Mouse (Mus musculus) intestine, embryonic 16.5 days (tissue): ENCODE data around the gene Dennd4c. TPM values are rescaled to one million over a fixed set of nuclear protein-coding genes. Genes with fewer than 3 reads are reported as not detected.

ENCODE experiments used
- ATAC-seq: fragments of 200-750 bp; cut with Nextera tagmentation; 2 replicates; pipeline ENCODE4 v1.8.0; 2017; ENCODE audit warnings: moderate TSS enrichment, moderate library complexity
- H3K27ac ChIP-seq: fragments of 300-500 bp; sonication (generic); 2 replicates; pipeline ENCODE4 v1.5.1; 2014; ENCODE audit warnings: mild to moderate bottlenecking, low read length
- H3K27me3 ChIP-seq: fragments of 300-500 bp; sonication (generic); replicated peaks from 2 replicates; pipeline ENCODE4 v1.6.1; 2014; ENCODE audit warnings: low read length, control low read depth, mixed read lengths; ENCODE audit not compliant: control insufficient read depth, insufficient read depth
- H3K36me3 ChIP-seq: fragments of 300-500 bp; sonication (generic); 2 replicates; pipeline ENCODE4 v1.6.1; 2014; ENCODE audit warnings: low read length, control low read depth; ENCODE audit not compliant: control insufficient read depth, insufficient read depth
- H3K4me1 ChIP-seq: fragments of 300-500 bp; sonication (generic); 2 replicates; pipeline ENCODE4 v1.6.1; 2014; ENCODE audit warnings: low read length, control low read depth, mixed read lengths; ENCODE audit not compliant: control insufficient read depth, insufficient read depth
- H3K4me2 ChIP-seq: fragments of 300-500 bp; sonication (generic); 2 replicates; pipeline ENCODE4 v1.6.1; 2014; ENCODE audit warnings: low read depth, low read length, control low read depth
- H3K4me3 ChIP-seq: fragments of 300-500 bp; sonication (generic); 2 replicates; pipeline ENCODE4 v1.5.1; 2014; ENCODE audit warnings: mild to moderate bottlenecking, low read length
- H3K9ac ChIP-seq: fragments of 300-500 bp; sonication (generic); 2 replicates; pipeline ENCODE4 v1.6.1; 2014; ENCODE audit warnings: low read depth, low read length
- H3K9me3 ChIP-seq: fragments of 300-500 bp; sonication (generic); 2 replicates; pipeline ENCODE4 v1.6.1; 2016; ENCODE audit warnings: low read length, control low read depth; ENCODE audit not compliant: control insufficient read depth
- WGBS: fragments of 180-500 bp; shearing (Covaris S2); extraction: QIAGEN DNeasy Blood & Tissue Kit; methylation state at CpG from one replicate; pipeline ENCODE4 v1.1.7; 2014; 5-methylcytosine and 5-hydroxymethylcytosine counted together
- polyA plus RNA-seq: library from polyadenylated mRNA; unstranded; fragments of >200 nt; fragmentation: Nextera tagmentation; extraction: Ambion mirVana; gene quantifications from 2 replicates; pipeline ENCODE4 v1.2.1, GENCODE M21; 2015

Gene Dennd4c
- 2.9 and 3.5 TPM in 2 replicates for polyA plus RNA-seq

DNA sequence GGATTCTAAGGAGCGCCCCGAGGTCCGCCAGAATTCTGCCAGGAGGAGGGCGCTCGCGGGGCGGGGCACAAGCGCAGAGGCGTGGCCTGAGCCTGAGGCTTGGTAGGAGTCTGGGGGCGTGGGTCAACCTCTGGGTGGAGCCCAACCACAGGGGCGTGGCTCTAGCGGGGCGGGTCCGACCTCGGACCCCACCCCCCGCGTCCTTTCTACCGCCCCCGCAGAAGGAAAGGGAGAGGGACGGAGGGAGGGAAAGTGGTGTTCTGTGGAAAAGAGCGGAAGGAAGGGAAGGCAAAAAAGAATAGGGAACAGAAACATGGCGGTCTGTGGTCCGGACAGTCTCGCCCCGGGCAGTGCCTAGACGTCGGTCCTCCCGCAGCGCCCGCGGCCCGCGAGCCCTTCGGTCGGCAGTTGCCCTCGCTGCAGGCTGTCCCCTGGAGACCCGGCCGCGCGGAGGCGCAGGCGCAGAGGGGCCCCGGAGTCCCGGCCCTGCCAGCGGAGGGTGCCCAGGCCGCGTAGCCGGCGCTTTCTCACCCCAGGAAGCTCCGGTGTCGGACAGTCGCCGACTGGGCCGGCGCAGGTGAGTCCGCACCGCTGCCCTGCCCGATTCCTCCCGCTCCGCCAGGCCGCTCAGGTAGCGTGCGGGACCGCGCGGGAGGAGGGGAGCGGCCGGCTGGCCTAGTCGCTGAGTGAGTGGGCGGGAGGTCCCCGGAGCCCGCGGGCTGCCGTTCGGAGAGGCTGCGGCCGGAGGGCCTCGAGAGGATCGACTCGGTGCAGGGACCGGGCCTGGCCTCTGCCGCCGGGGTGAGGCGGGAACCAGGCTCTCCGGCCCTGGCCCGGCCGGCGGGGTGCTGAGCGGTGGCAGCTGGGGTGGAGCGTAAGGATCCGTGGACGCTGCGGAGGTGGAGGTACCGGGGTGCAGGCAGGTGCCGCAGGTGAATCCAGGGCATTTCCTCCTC is at the start of gene Dennd4c:
Dennd4c (plus strand) TSS at position 220 of the 956 bp plus-strand sequence.
- H3K36me3 ChIP-seq: no peaks in the 10 kb centered on the region

GRCm38 (mm10) chr4:86699161-86699865 is 49.0 kb upstream of the Dennd4c start:
- H3K4me1 ChIP-seq: no peaks in the 10 kb centered on the region
- no peaks in the 10 kb centered on the region for H3K36me3 ChIP-seq
- H3K27ac ChIP-seq: no peak overlapping the region
- no peak overlapping the region for H3K9ac ChIP-seq
- no peaks in the 10 kb centered on the region for H3K27me3 ChIP-seq
- 68% methylated on average over 5 of the region's 5 CpGs for WGBS
- H3K4me2 ChIP-seq: no peak overlapping the region
- H3K4me3 ChIP-seq: no peak overlapping the region
- no peak for ATAC-seq
- no peaks in the 10 kb centered on the region; the same call in 1 of the 2 replicates for H3K9me3 ChIP-seq

More for the DNA sequence above, at the start of gene Dennd4c:
- H3K27ac ChIP-seq: peak within 1 kb of the TSS; percentile 84
- H3K4me2 ChIP-seq: peak within 1 kb of the TSS; percentile 91
- no peaks in the 10 kb centered on the region for H3K27me3 ChIP-seq
- no peaks in the 10 kb centered on the region for H3K9me3 ChIP-seq
- ATAC-seq: peak; percentile 97
- peak within 1 kb of the TSS; percentile 99 for H3K9ac ChIP-seq
- H3K4me1 ChIP-seq: peaks cover 2% of the 10 kb centered on the region; the same call in 1 of the 2 replicates
- peak within 1 kb of the TSS; percentile 100 for H3K4me3 ChIP-seq
- WGBS: under 1% methylated on average over 95 of the region's 95 CpGs

DNA sequence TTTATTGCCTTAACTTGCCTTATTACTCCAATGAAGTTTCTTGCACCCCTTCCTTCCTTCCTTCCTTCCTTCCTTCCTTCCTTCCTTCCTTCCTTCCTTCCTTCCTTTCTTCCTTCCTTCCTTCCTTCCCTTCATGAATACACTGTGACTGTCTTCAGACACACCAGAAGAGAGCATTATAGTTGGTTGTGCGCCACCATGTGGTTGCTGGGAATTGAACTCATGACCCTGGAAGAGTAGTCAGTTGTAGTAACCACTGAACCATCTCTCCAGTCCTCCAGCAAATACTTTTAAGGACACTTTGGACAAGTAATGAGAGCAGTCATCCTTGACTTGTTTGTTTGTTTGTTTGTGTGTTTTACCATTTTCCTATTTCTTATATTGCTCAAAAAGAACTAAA is 39.6 kb upstream of the Dennd4c start:
- H3K4me2 ChIP-seq: no peak overlapping the region
- H3K4me1 ChIP-seq: peaks cover 5% of the 10 kb centered on the region; the same call in 1 of the 2 replicates
- ATAC-seq: no peak
- no peaks in the 10 kb centered on the region for H3K27me3 ChIP-seq
- H3K36me3 ChIP-seq: no peaks in the 10 kb centered on the region
- H3K4me3 ChIP-seq: no peak overlapping the region
- no peak overlapping the region for H3K27ac ChIP-seq
- H3K9ac ChIP-seq: no peak overlapping the region
- no peaks in the 10 kb centered on the region for H3K9me3 ChIP-seq
- 47% methylated on average over 1 of the region's 1 CpGs for WGBS

- Histone ChIP-seq H3K9ac (no peak overlapping the region), H3K4me3 (no peak overlapping the region), H3K36me3 (no peaks in the 10 kb centered on the region)
These were observed 38.2 kb upstream of the Dennd4c start for GRCm38 (mm10) chr4:86710034-86710650.

DNA sequence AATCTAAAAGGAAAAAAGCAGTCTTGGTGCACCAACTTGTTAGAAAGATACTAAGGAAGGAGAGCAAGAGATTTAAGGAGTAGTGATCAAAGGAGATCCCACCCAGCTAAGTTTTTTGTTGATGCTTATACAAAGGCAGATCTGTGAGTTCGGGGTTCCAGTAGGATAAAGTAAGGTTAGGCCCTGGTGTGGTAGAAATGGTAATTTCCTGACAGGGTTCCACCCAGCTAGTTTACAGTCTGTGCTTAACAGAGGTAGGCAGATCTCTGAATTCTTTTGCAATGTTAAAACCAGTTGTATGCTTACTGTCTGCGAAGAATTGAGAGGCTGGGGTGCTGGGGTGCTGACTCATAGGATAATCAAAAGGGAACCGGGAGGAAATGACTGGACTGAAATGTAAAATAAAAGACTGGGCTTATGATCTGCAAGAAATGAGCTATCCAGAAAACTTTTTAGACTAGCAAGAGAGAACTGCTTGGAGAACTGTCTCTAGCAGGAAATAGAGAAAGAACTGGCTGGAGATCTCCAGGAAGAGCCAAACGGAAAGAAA is 37.6 kb upstream of the Dennd4c start:
- H3K4me2 ChIP-seq: no peak overlapping the region
- WGBS: 68% methylated on average over 4 of the region's 4 CpGs
- H3K27me3 ChIP-seq: no peaks in the 10 kb centered on the region
- no peak overlapping the region for H3K4me3 ChIP-seq
- H3K9me3 ChIP-seq: no peaks in the 10 kb centered on the region
- no peak for ATAC-seq
- no peak overlapping the region for H3K9ac ChIP-seq
- H3K27ac ChIP-seq: no peak overlapping the region
- no peaks in the 10 kb centered on the region for H3K36me3 ChIP-seq
- H3K4me1 ChIP-seq: peaks cover 5% of the 10 kb centered on the region; the same call in 1 of the 2 replicates

More at GRCm38 (mm10) chr4:86710034-86710650, 38.2 kb upstream of the Dennd4c start:
- WGBS: 68% methylated on average over 6 of the region's 6 CpGs
- H3K9me3 ChIP-seq: no peaks in the 10 kb centered on the region
- peaks cover 5% of the 10 kb centered on the region; the same call in 1 of the 2 replicates for H3K4me1 ChIP-seq
- H3K27ac ChIP-seq: no peak overlapping the region
- H3K27me3 ChIP-seq: no peaks in the 10 kb centered on the region
- H3K4me2 ChIP-seq: no peak overlapping the region
- no peak for ATAC-seq

DNA sequence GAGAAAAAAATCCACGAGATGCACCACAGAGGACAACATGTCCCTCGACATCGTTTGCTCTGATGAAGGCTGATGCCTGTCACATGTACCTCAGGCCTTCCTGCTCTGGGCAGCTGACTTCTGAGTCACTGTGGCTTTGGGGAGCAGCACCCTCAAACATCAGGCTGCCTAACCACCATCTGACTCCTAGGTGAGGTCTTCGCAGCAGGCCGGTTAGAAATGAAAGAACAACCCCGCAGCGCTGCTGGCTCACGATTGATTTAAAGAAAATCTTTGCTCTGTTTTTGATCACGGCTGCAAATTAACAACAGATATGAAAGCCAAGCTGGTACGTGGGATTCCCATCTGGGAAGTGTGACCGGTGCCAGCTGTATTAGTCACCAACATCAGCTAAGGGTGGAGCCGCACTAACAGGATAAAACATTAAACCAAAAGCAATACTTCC is 35.6 kb upstream of the Dennd4c start:
- Histone ChIP-seq H3K9me3 (no peaks in the 10 kb centered on the region), H3K9ac (no peak overlapping the region), H3K4me3 (no peak overlapping the region), H3K4me2 (no peak overlapping the region), H3K36me3 (no peaks in the 10 kb centered on the region), H3K27ac (peak overlapping the region; percentile 28; the same call in 1 of the 2 replicates), H3K4me1 (peaks cover 12% of the 10 kb centered on the region; the same call in 1 of the 2 replicates), H3K27me3 (no peaks in the 10 kb centered on the region)
- WGBS: 65% methylated on average over 12 of the region's 12 CpGs
- peak; percentile 77; the same call in 1 of the 2 replicates for ATAC-seq

- Histone ChIP-seq H3K4me1 (peaks cover 13% of the 10 kb centered on the region; the same call in 1 of the 2 replicates), H3K4me2 (no peak overlapping the region), H3K27me3 (no peaks in the 10 kb centered on the region), H3K36me3 (no peaks in the 10 kb centered on the region), H3K4me3 (no peak overlapping the region), H3K9ac (no peak overlapping the region), H3K9me3 (no peaks in the 10 kb centered on the region), H3K27ac (no peak overlapping the region)
- ATAC-seq: 0 out of 2 replicates have a peak, but pooled peaks have one; percentile 19
- 77% methylated on average over 2 of the region's 2 CpGs for WGBS
These were observed 34.8 kb upstream of the Dennd4c start for GRCm38 (mm10) chr4:86713518-86713917.

GRCm38 (mm10) chr4:86715341-86715740 is 33.0 kb upstream of the Dennd4c start:
- Histone ChIP-seq H3K27ac (no peak overlapping the region), H3K4me2 (no peak overlapping the region), H3K4me1 (peaks cover 13% of the 10 kb centered on the region; the same call in 1 of the 2 replicates), H3K36me3 (no peaks in the 10 kb centered on the region), H3K27me3 (no peaks in the 10 kb centered on the region), H3K4me3 (no peak overlapping the region), H3K9ac (no peak overlapping the region), H3K9me3 (no peaks in the 10 kb centered on the region)
- no peak for ATAC-seq
- WGBS: 94% methylated on average over 1 of the region's 1 CpGs
